Mouse (Mus musculus) MEL (cell line): ENCODE results near the gene Tspan11. TPM values are rescaled to one million over a fixed set of nuclear protein-coding genes. Genes with fewer than 3 reads are reported as not detected.

Experiments used
- DNase-seq: peaks from one replicate; pipeline ENCODE4 v3.0.0; 2011; ENCODE audit warnings: low read depth, low spot score
- H3K27ac ChIP-seq: 2 replicates; pipeline ENCODE4 v1.5.1; 2012; ENCODE audit warnings: low read depth, mild to moderate bottlenecking, control low read depth, low read length, moderate library complexity; ENCODE audit not compliant: control insufficient read depth
- H3K27me3 ChIP-seq, 2 experiments: fragments of 150-350 bp in 1 of 2; sonication (generic) in 1 of 2; 2 replicates each; pipeline ENCODE4 v1.6.1; 2012; ENCODE audit warnings: low read length in 2 of 2, mild to moderate bottlenecking in 2 of 2, improper control_type of control experiment in 1 of 2, moderate library complexity in 1 of 2; ENCODE audit not compliant: insufficient read depth in 2 of 2, control insufficient read depth in 1 of 2
- H3K36me3 ChIP-seq, 2 experiments: 2 replicates each; pipeline ENCODE4 v1.6.1; 2012 to 2014; ENCODE audit warnings: low read length in 2 of 2, improper control_type of control experiment in 1 of 2, inconsistent platforms in 1 of 2, mild to moderate bottlenecking in 1 of 2; ENCODE audit not compliant: insufficient read depth in 2 of 2, control insufficient read depth in 1 of 2
- H3K4me1 ChIP-seq, 2 experiments: fragments of 150-350 bp in 1 of 2; sonication (generic) in 1 of 2; 2 replicates each; pipeline ENCODE4 v1.6.1; 2012; ENCODE audit warnings: low read length in 2 of 2, improper control_type of control experiment in 1 of 2, mild to moderate bottlenecking in 1 of 2; ENCODE audit not compliant: insufficient read depth in 2 of 2, control insufficient read depth in 1 of 2
- H3K4me3 ChIP-seq, 2 experiments: fragments of 150-350 bp in 1 of 2; sonication (generic) in 1 of 2; 2 replicates each; pipeline ENCODE4 v1.5.1; 2012; ENCODE audit warnings: low read depth in 2 of 2, low read length in 2 of 2, mild to moderate bottlenecking in 2 of 2, moderate library complexity in 2 of 2, control low read depth in 1 of 2, improper control_type of control experiment in 1 of 2; ENCODE audit not compliant: control insufficient read depth in 1 of 2, insufficient read depth in 1 of 2
- H3K79me2 ChIP-seq: 2 replicates; pipeline ENCODE4 v1.6.1; 2012; ENCODE audit warnings: mild to moderate bottlenecking, low read length, moderate library complexity; ENCODE audit not compliant: control insufficient read depth, poor library complexity, insufficient read depth
- H3K9ac ChIP-seq: 2 replicates; pipeline ENCODE4 v1.6.1; 2012; ENCODE audit warnings: low read depth, mild to moderate bottlenecking, control low read depth, low read length, moderate library complexity; ENCODE audit not compliant: control insufficient read depth, poor library complexity, severe bottlenecking
- H3K9me3 ChIP-seq: fragments of 150-350 bp; sonication (generic); replicated peaks from 2 replicates; pipeline ENCODE4 v1.6.1; 2012; ENCODE audit warnings: mild to moderate bottlenecking, low read length, improper control_type of control experiment, moderate library complexity; ENCODE audit not compliant: insufficient read depth
- BHLHE40 ChIP-seq: IDR thresholded peaks from 2 replicates; pipeline ENCODE4 v1.6.1; 2012; ENCODE audit warnings: low read depth, mild to moderate bottlenecking, inconsistent platforms, low read length, improper control_type of control experiment, borderline replicate concordance
- CHD2 ChIP-seq: IDR thresholded peaks from 2 replicates; pipeline ENCODE4 v1.6.1; 2011; ENCODE audit warnings: low read length, improper control_type of control experiment
- E2F4 ChIP-seq: IDR thresholded peaks from 2 replicates; pipeline ENCODE4 v1.6.1; 2011; ENCODE audit warnings: low read depth, low read length, improper control_type of control experiment, borderline replicate concordance
- ELF1 ChIP-seq: IDR thresholded peaks from 2 replicates; pipeline ENCODE4 v1.6.1; 2014; ENCODE audit warnings: low read depth, mild to moderate bottlenecking, inconsistent platforms, low read length, improper control_type of control experiment, moderate library complexity
- EP300 ChIP-seq, 2 experiments: IDR thresholded peaks; 2 replicates each; pipeline ENCODE4 v1.6.1; 2011; ENCODE audit warnings: improper control_type of control experiment in 2 of 2, low read length in 2 of 2, low read depth in 1 of 2, mild to moderate bottlenecking in 1 of 2
- GABPA ChIP-seq: IDR thresholded peaks from 2 replicates; pipeline ENCODE4 v1.6.1; 2012; ENCODE audit warnings: low read depth, mild to moderate bottlenecking, inconsistent platforms, low read length, improper control_type of control experiment, moderate library complexity
- GATA1 ChIP-seq: IDR thresholded peaks from 2 replicates; pipeline ENCODE4 v1.6.1; 2011; ENCODE audit warnings: low read depth, low read length, improper control_type of control experiment
- HCFC1 ChIP-seq: IDR thresholded peaks from 2 replicates; pipeline ENCODE4 v1.6.1; 2012; ENCODE audit warnings: low read depth, mild to moderate bottlenecking, inconsistent platforms, low read length, improper control_type of control experiment, moderate library complexity
- MAZ ChIP-seq: IDR thresholded peaks from 2 replicates; pipeline ENCODE4 v1.6.1; 2012; ENCODE audit warnings: low read depth, mild to moderate bottlenecking, inconsistent platforms, low read length, improper control_type of control experiment
- MXI1 ChIP-seq: IDR thresholded peaks from 2 replicates; pipeline ENCODE4 v1.6.1; 2011; ENCODE audit warnings: mild to moderate bottlenecking, low read depth, low read length, improper control_type of control experiment
- NRF1 ChIP-seq: IDR thresholded peaks from 2 replicates; pipeline ENCODE4 v1.6.1; 2014; ENCODE audit warnings: low read depth, mild to moderate bottlenecking, inconsistent platforms, low read length, improper control_type of control experiment, moderate library complexity; ENCODE audit not compliant: poor library complexity, insufficient read depth, severe bottlenecking
- POLR2A ChIP-seq, 2 experiments: IDR thresholded peaks; 2 replicates each; pipeline ENCODE4 v1.6.1; 2011 to 2012; ENCODE audit warnings: low read length in 2 of 2, mild to moderate bottlenecking in 2 of 2, control low read depth in 1 of 2, improper control_type of control experiment in 1 of 2, low read depth in 1 of 2, moderate library complexity in 1 of 2; ENCODE audit not compliant: control insufficient read depth in 1 of 2, insufficient read depth in 1 of 2, poor library complexity in 1 of 2
- POLR2AphosphoS5 ChIP-seq: IDR thresholded peaks from 2 replicates; pipeline ENCODE4 v1.6.1; 2012; ENCODE audit warnings: low read depth, borderline replicate concordance, mild to moderate bottlenecking, inconsistent platforms, low read length, moderate library complexity, mixed read lengths
- SIN3A ChIP-seq: IDR thresholded peaks from 2 replicates; pipeline ENCODE4 v1.6.1; 2012; ENCODE audit warnings: low read length, improper control_type of control experiment, inconsistent platforms
- TBP ChIP-seq: IDR thresholded peaks from 2 replicates; pipeline ENCODE4 v1.8.0; 2011; ENCODE audit warnings: low read depth, low read length, improper control_type of control experiment
- TCF12 ChIP-seq: IDR thresholded peaks from 2 replicates; pipeline ENCODE4 v1.6.1; 2014; ENCODE audit warnings: low read depth, mild to moderate bottlenecking, inconsistent platforms, low read length, improper control_type of control experiment, moderate library complexity
- UBTF ChIP-seq: IDR thresholded peaks from 2 replicates; pipeline ENCODE4 v1.6.1; 2012; ENCODE audit warnings: low read depth, mild to moderate bottlenecking, inconsistent platforms, low read length, improper control_type of control experiment, moderate library complexity, borderline replicate concordance; ENCODE audit not compliant: insufficient read depth
- USF1 ChIP-seq: IDR thresholded peaks from 2 replicates; pipeline ENCODE4 v1.6.1; 2014; ENCODE audit warnings: low read depth, mild to moderate bottlenecking, inconsistent platforms, low read length, improper control_type of control experiment, moderate library complexity
- ZC3H11A ChIP-seq: IDR thresholded peaks from 2 replicates; pipeline ENCODE4 v1.6.1; 2012; ENCODE audit warnings: low read depth, mild to moderate bottlenecking, inconsistent platforms, low read length, improper control_type of control experiment
- ZKSCAN1 ChIP-seq: IDR thresholded peaks from 2 replicates; pipeline ENCODE4 v1.6.1; 2012; ENCODE audit warnings: low read depth, mild to moderate bottlenecking, inconsistent platforms, low read length, improper control_type of control experiment, moderate library complexity
- polyA plus RNA-seq, 2 experiments: library from polyadenylated mRNA; stranded (reverse) in 1 of 2; unstranded in 1 of 2; fragments of >175 nt in 1 of 2; fragments of >200 nt in 1 of 2; gene quantifications; 2 replicates each; pipeline versions ENCODE4 v1.2.1 to v1.2.4; 2012; ENCODE audit warnings: low replicate concordance in 2 of 2, low read depth in 1 of 2; ENCODE audit not compliant: insufficient read length in 2 of 2, insufficient read depth in 1 of 2, missing spikeins in 1 of 2
- total RNA-seq: library from RNA; depleted of rRNA; stranded (reverse); fragments of 300-350 nt; gene quantifications from 2 replicates; pipeline ENCODE4 v1.2.3, GENCODE M21; 2012

The Tspan11 gene
- total and polyA plus RNA-seq, 3 experiments: not detected

GRCm38 (mm10) chr6:127956172-127956571 lies 68.8 kb downstream of the Tspan11 start:
- Histone ChIP-seq H3K9ac (no peak overlapping the region), H3K27me3 (no peaks in the 10 kb centered on the region), H3K79me2 (no peaks in the 10 kb centered on the region), H3K27ac (no peak overlapping the region), H3K4me3 (no peak overlapping the region), H3K4me1 (no peaks in the 10 kb centered on the region), H3K9me3 (no peaks in the 10 kb centered on the region), H3K36me3 (no peaks in the 10 kb centered on the region)
- no peak for TF ChIP-seq ELF1
- no peak for DNase-seq

GRCm38 (mm10) chr6:127960203-127960602 lies 72.8 kb downstream of the Tspan11 start:
- Histone ChIP-seq H3K9ac (no peak overlapping the region), H3K4me3 (no peak overlapping the region), H3K27ac (no peak overlapping the region), H3K27me3 (no peaks in the 10 kb centered on the region), H3K79me2 (no peaks in the 10 kb centered on the region), H3K36me3 (no peaks in the 10 kb centered on the region), H3K4me1 (no peaks in the 10 kb centered on the region), H3K9me3 (no peaks in the 10 kb centered on the region)
- no peak for DNase-seq
- no peak for TF ChIP-seq E2F4
- TF ChIP-seq CHD2: no peak
- no peak for TF ChIP-seq HCFC1
- no peak for TF ChIP-seq MAZ
- no peak for TF ChIP-seq ZC3H11A
- no peak for TF ChIP-seq TBP
- TF ChIP-seq EP300 (IDR thresholded peaks at IDR 0.05; ENCODE audit: low read depth in 1 of 2, low read length in 2 of 2): no peak
- no peak for TF ChIP-seq TCF12
- no peak for TF ChIP-seq GABPA
- no peak for TF ChIP-seq NRF1
- TF ChIP-seq ZKSCAN1: no peak
- TF ChIP-seq POLR2A (IDR thresholded peaks at IDR 0.05; ENCODE audit: control insufficient read depth in 1 of 2, insufficient read depth in 1 of 2, low read depth in 1 of 2, low read length in 2 of 2, poor library complexity in 1 of 2): no peak
- TF ChIP-seq SIN3A: no peak
- TF ChIP-seq USF1: no peak
- no peak for TF ChIP-seq BHLHE40
- no peak for TF ChIP-seq ELF1
- TF ChIP-seq GATA1: no peak
- TF ChIP-seq POLR2AphosphoS5: no peak
- no peak for TF ChIP-seq UBTF
- TF ChIP-seq MXI1: no peak
